ENCODE assay signal across 9 mouse cellular contexts in genomic region chr15:99049473-99050253, GRCm38 (mm10). TPM values are rescaled to one million over a fixed set of nuclear protein-coding genes. Genes with fewer than 3 reads are reported as not detected.
A peak's percentile ranks its signal among the peaks of the same experiment; 100 is the strongest.
DNase-seq lines count a peak whose midpoint lies in the region; ATAC-seq and TF ChIP-seq lines count a peak whose summit lies in the region.
"Had no signal": no experiment of that assay in that cellular context is flagged by ENCODE, and none has a peak within 500 bp of the region (broad histone marks: within the 10 kb centered on the region; RNA-seq: fewer than 3 reads in every experiment).

No protein-coding gene starts in this region.

- no peaks in the 10 kb centered on the region for H3K9me3 ChIP-seq in heart, embryonic 11.5 days (replicated peaks; ENCODE audit: control insufficient read depth, low read length)

- intact Hi-C loops in gastrocnemius, postnatal 14 days (cut with DNase I; ENCODE audit: low total_unique reads): loop anchor here (5.0 kb wide), 1 partner anchor 43 kb away; the partner anchor contains the start of gene Dnajc22

- peaks cover 25% of the 10 kb centered on the region for H3K27me3 ChIP-seq in heart, embryonic 11.5 days (ENCODE audit: control insufficient read depth, insufficient read depth, low read length)

- 25% methylated on average over 13 of the region's 13 CpGs for WGBS in heart, embryonic 11.5 days (ENCODE audit: insufficient replicate concordance)

- no peak overlapping the region for H3K4me2 ChIP-seq in heart, embryonic 11.5 days

- no peak overlapping the region for H3K4me3 ChIP-seq in heart, embryonic 11.5 days (ENCODE audit: low read depth, low read length)
- H3K4me3 ChIP-seq in embryonic fibroblast, embryonic 13.5 days (ENCODE audit: insufficient read depth, low read length): no peak overlapping the region

- TF ChIP-seq CTCF in embryonic fibroblast, embryonic 13.5 days (IDR thresholded peaks at IDR 0.05; ENCODE audit: borderline replicate concordance, insufficient read depth, low read length): peak; percentile 40; the same call in 1 of the 2 replicates

- peak; percentile 89 for DNase-seq in heart, adult 11 months
- peak; percentile 68 for DNase-seq in A20 (ENCODE audit: low read depth, low spot score)
- peak; percentile 80 for DNase-seq in ZHBTc4 (ENCODE audit: low read depth, low spot score)
- peak; percentile 39 for DNase-seq in layer of hippocampus, adult 9-11 months
- DNase-seq in naive thymus-derived CD4-positive, alpha-beta T cell, adult 2 months (ENCODE audit: low read depth): peak; percentile 83
- no peak for DNase-seq in gastrocnemius, postnatal 14 days

- H3K9ac ChIP-seq in heart, embryonic 11.5 days (ENCODE audit: low read depth, low read length): no peak overlapping the region

- no peak for TF ChIP-seq POLR2A in embryonic fibroblast, embryonic 13.5 days (IDR thresholded peaks at IDR 0.05; ENCODE audit: low read depth, low read length)

- H3K27ac ChIP-seq in heart, embryonic 11.5 days (ENCODE audit: low read depth, low read length): no peak overlapping the region
- no peak overlapping the region for H3K27ac ChIP-seq in embryonic fibroblast, embryonic 13.5 days (ENCODE audit: insufficient read depth, low read length)

- no peak for ATAC-seq in heart, embryonic 11.5 days (replicated peaks; ENCODE audit: insufficient number of reproducible peaks, low FRiP score, low TSS enrichment)

- no peaks in the 10 kb centered on the region for H3K36me3 ChIP-seq in heart, embryonic 11.5 days (ENCODE audit: control insufficient read depth, insufficient read depth, low read length)

- peaks cover 8% of the 10 kb centered on the region; the same call in 1 of the 2 replicates for H3K4me1 ChIP-seq in heart, embryonic 11.5 days (ENCODE audit: control insufficient read depth, insufficient read depth, low read length)
- 0 out of 2 replicates have a peak, but pooled peaks cover 3% of the 10 kb centered on the region for H3K4me1 ChIP-seq in embryonic fibroblast, embryonic 13.5 days (ENCODE audit: control insufficient read depth, insufficient read depth, low read length)

RNA-seq across cellular contexts. Expression of gene Prph, which starts 5.3 kb away (rescaled TPM):
- polyA plus RNA-seq in heart, embryonic 11.5 days (2014; fragmentation: Nextera tagmentation; extraction: Ambion mirVana): 0.09 and 0.59 TPM in 2 replicates
- polyA plus RNA-seq in embryonic fibroblast, embryonic 13.5 days (2011; ENCODE audit: insufficient read length, low read depth, missing spikeins): 0.60 TPM in 1 of 2 replicates, not detected in the other
- 1 to 10 TPM; 1.2 to 1.4 TPM for total RNA-seq in gastrocnemius, postnatal 14 days (2021)

RNA-seq across cellular contexts. Expression of gene Tuba1c, which starts 20.0 kb away (rescaled TPM):
- 167 and 169 TPM in 2 replicates for polyA plus RNA-seq in heart, embryonic 11.5 days (2014; fragmentation: Nextera tagmentation; extraction: Ambion mirVana)
- 171 and 395 TPM in 2 replicates for polyA plus RNA-seq in embryonic fibroblast, embryonic 13.5 days (2011; ENCODE audit: insufficient read length, low read depth, missing spikeins)
- total RNA-seq in gastrocnemius, postnatal 14 days (2021): 10 to 100 TPM; 14.3 to 21.0 TPM

RNA-seq across cellular contexts. Expression of gene Troap, which starts 24.7 kb away (rescaled TPM):
- polyA plus RNA-seq in heart, embryonic 11.5 days (2014; fragmentation: Nextera tagmentation; extraction: Ambion mirVana): 21.1 and 22.0 TPM in 2 replicates
- 12.2 and 19.9 TPM in 2 replicates for polyA plus RNA-seq in embryonic fibroblast, embryonic 13.5 days (2011; ENCODE audit: insufficient read length, low read depth, missing spikeins)
- 1 to 10 TPM; 1.4 to 1.8 TPM for total RNA-seq in gastrocnemius, postnatal 14 days (2021)

RNA-seq across cellular contexts. Expression of gene C1ql4, which starts 38.0 kb away (rescaled TPM):
- polyA plus RNA-seq in heart, embryonic 11.5 days (2014; fragmentation: Nextera tagmentation; extraction: Ambion mirVana): 0.20 and 0.27 TPM in 2 replicates
- not detected in 2 replicates for polyA plus RNA-seq in embryonic fibroblast, embryonic 13.5 days (2011; ENCODE audit: insufficient read length, low read depth, missing spikeins)
- not detected for total RNA-seq in gastrocnemius, postnatal 14 days (2021)
- total RNA-seq: adrenal gland, postnatal 36 days had no signal

RNA-seq across cellular contexts. Expression of gene Dnajc22, which starts 43.3 kb away (rescaled TPM):
- polyA plus RNA-seq in heart, embryonic 11.5 days (2014; fragmentation: Nextera tagmentation; extraction: Ambion mirVana): 0.96 and 1.7 TPM in 2 replicates
- not detected in 2 replicates for polyA plus RNA-seq in embryonic fibroblast, embryonic 13.5 days (2011; ENCODE audit: insufficient read length, low read depth, missing spikeins)
- under 1 TPM in 1 of 2 experiments, not detected in 1; 0.12 TPM for total RNA-seq in gastrocnemius, postnatal 14 days (2021)
